Mouse (Mus musculus): ENCODE measurements around the gene Polh.

GRCm38 (mm10) chr17:46201151-46201550, 1.3 kb downstream of the Polh start:
- TF ChIP-seq CTCF (IDR thresholded peaks at IDR 0.05) (no peak), EP300 (IDR thresholded peaks at IDR 0.05) (no peak)
